In genomic region chr5:122526878-122527730, GRCm38 (mm10) we compare ENCODE assay signal across 7 mouse cellular contexts. TPM values are rescaled to one million over a fixed set of nuclear protein-coding genes. Genes with fewer than 3 reads are reported as not detected.
DNase-seq lines count a peak whose midpoint lies in the region; ATAC-seq and TF ChIP-seq lines count a peak whose summit lies in the region.

No protein-coding gene starts in this region.

- H3K4me1 ChIP-seq in embryonic facial prominence, embryonic 10.5 days, result peaks cover 57% of the 10 kb centered on the region
- peaks cover 11% of the 10 kb centered on the region for H3K4me1 ChIP-seq in lung, adult 2 months (ENCODE audit: control insufficient read depth, insufficient read depth, low read length)

- H3K36me3 ChIP-seq in embryonic facial prominence, embryonic 10.5 days (replicated peaks), result peaks cover 12% of the 10 kb centered on the region

- peak overlapping the region; percentile 35; the same call in 1 of the 2 replicates for H3K4me3 ChIP-seq in embryonic facial prominence, embryonic 10.5 days
- no peak overlapping the region for H3K4me3 ChIP-seq in lung, adult 2 months (replicated peaks; ENCODE audit: extremely low read depth, low read depth, low read length)

- H3K9me3 ChIP-seq in embryonic facial prominence, embryonic 10.5 days, result no peaks in the 10 kb centered on the region

- no peak for TF ChIP-seq POLR2A in lung, adult 2 months (IDR thresholded peaks at IDR 0.05; ENCODE audit: borderline replicate concordance, extremely low read depth, low read depth, low read length)

- ATAC-seq in activated CD4-positive, CD25-positive, alpha-beta regulatory T cell, adult 4 months, result no peak

- no peak for TF ChIP-seq CTCF in lung, adult 2 months (IDR thresholded peaks at IDR 0.05; ENCODE audit: insufficient read depth, low read length)

- H3K27me3 ChIP-seq in embryonic facial prominence, embryonic 10.5 days (replicated peaks; ENCODE audit: low read depth, poor library complexity, severe bottlenecking), result no peaks in the 10 kb centered on the region

- WGBS in embryonic facial prominence, embryonic 10.5 days, result 65% methylated on average over 15 of the region's 15 CpGs
- WGBS in lung, adult 2 months, result 40% methylated on average over 15 of the region's 15 CpGs

- no peak for DNase-seq in embryonic facial prominence, embryonic 10.5 days (ENCODE audit: low spot score)
- DNase-seq in fat pad, adult 2 months (ENCODE audit: extremely low read depth, low read depth, low spot score), result peak; percentile 63
- peak; percentile 91 for DNase-seq in kidney, adult 11 months
- peak; percentile 58 for DNase-seq in lung, adult 2 months
- DNase-seq in thymus, adult 18-20 months, result no peak
- no peak for DNase-seq in gastrocnemius, postnatal 14 days

- intact Hi-C loops in gastrocnemius, postnatal 14 days (cut with DNase I; ENCODE audit: low total_unique reads), result no loop called here

- peak overlapping the region; percentile 84 for H3K27ac ChIP-seq in embryonic facial prominence, embryonic 10.5 days (replicated peaks)

RNA-seq across cellular contexts. Expression of gene Atp2a2, which starts 25.1 kb away (rescaled TPM):
- polyA plus RNA-seq in embryonic facial prominence, embryonic 10.5 days (2016; fragmentation: Nextera tagmentation; extraction: Ambion mirVana), result 35.3 and 38.1 TPM in 2 replicates
- 90.8 and 126 TPM in 2 replicates for polyA plus RNA-seq in lung, adult 2 months (2012; rRNA removed)
- 100 to 1,000 TPM; 213 to 317 TPM for total RNA-seq in gastrocnemius, postnatal 14 days (2021)
- polyA plus RNA-seq in activated CD4-positive, CD25-positive, alpha-beta regulatory T cell, adult 4 months (2017; shearing (Covaris generic)), result 10 to 100 TPM; 14.0 to 17.6 TPM

Comparison
In these comparisons a context has a peak if more than half of its experiments do, and no peak if none do; other contexts are left out.
1. DNase-seq: peak in fat pad, adult 2 months (single experiment), kidney, adult 11 months (single experiment) and lung, adult 2 months (single experiment); none in embryonic facial prominence, embryonic 10.5 days (single experiment), thymus, adult 18-20 months (0 of 2) and gastrocnemius, postnatal 14 days (single experiment).